Mouse (Mus musculus) urinary bladder, postnatal 36 days (tissue): Measurements from ENCODE around the gene Zfp36l2.
"Not testable (repeated sequence)": the region's sequence is repeated elsewhere in the genome, so short reads cannot be mapped to it uniquely, and the experiment has no call there.

ENCODE experiments used
- DNase-seq, 2 experiments: peaks; one replicate each; pipeline ENCODE4 v3.0.0; 2022; ENCODE audit warnings: low spot score in 2 of 2, mixed read lengths in 1 of 2

Gene Zfp36l2

DNA sequence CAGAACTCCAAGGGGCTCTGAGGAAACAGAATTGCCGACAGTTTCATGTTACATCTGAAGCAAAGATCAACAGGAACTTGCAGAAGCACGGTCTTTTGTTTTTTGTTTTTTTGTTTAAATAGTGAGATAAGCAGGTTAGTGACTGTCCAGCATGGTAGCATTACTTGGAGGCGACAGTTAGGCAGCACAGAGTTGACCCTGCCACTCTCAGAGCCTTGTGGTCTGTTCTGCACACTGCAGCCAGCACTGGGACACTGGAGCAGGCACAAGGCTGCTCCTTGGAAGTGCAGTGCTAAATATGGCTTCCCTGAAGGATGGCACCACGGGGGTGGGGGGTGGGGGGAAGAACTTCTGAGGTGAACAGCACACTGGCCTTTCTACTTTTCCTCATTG is 7.3 kb upstream of the Zfp36l2 start:
- DNase-seq = no peak

- no peak for DNase-seq
Observed at GRCm38 (mm10) chr17:84194282-84195002, 6.7 kb upstream of the Zfp36l2 start.

DNA sequence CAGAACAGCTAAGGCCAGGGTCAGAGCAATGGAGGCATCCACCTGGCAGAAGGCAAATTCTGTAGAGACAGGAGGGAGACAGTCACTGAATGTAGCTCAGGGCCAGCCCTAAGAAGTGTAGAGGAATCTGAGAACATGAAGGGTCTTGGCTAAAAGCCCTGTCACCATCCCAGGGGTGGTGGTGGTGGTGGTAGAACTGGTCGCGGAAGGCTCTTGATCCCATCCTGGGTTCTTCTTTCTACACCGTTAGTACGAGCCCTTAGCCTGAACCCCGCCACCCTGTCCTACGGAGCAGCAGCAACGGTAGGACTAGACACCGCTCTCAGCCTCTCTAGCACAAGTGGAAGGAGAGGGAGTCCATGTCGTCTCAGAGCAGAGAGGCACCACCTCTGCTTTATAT is 5.7 kb upstream of the Zfp36l2 start:
- no peak for DNase-seq

DNA sequence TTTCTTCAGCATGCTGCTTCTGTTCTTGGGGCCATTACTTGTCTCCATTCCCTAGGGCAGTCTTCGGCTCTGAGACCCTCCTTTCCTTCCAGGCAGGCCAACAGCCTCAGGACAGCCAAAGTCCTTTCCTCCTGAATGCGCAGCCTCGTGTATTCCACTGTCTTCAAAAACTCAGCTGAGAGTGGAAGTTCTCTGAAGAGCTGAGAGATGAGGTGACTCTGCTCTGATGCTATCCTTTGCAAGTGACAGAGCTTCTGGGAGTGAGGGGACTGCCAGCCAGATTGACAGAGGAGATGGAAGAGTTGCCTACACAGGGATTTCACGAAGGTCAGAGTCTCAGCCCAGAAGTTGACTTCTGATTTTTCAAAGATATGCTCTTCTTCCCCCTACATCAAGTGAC is 4.2 kb upstream of the Zfp36l2 start:
- no peak for DNase-seq

DNA sequence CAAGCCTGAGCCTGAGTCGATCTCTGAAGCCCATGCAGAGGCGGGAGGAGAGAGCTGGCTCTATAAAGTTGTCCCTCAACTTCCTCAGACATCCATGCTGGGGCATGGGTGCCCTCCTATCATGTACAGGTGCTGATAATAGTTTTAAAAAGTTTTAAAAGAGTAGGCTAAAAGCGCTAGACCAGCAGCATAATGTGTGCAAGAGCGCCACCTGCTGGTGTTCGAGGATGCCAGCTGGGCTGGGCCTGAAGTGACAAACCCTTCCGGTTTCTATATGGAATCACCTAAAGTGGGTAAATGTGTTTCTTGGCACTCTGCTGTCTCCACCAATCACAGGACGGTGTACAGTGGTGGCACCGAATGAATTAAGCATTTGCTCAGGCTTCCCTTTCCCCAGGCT is 3.1 kb upstream of the Zfp36l2 start:
- peak; percentile 83 to 85 for DNase-seq

DNA sequence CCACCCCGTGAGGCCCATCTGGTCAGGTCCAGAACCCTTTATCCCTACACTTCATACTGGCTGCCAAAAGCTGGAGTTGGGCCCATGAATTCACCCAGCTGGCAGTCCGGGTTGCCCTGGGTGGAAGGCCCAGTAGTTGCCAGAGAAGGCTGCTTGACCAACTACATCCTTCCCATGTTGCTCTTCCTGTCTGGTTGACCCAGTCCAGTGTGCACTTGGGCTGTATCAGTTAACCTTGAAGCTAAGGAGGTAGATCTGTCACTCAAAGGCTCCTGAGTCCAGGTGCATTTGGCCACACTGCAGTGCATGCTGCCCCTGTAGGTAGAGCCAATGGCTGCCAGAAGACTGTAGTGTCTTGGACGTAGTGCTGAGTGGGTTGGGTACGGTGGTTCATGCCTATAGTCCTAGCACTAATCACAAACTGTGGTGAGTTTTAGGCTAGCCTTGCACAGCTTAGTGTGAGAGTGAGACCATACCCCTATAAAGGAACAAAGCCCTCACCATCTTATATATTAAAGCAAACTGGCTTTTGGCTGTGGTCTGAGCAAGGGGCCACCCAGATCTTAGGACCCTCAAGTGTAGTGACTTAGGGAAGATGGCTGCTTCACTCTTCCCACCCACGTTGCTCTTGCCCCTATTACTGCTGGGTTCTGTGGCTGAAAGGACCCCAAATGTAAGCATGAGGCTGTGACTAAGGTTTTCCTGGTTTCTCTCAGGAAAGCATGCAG is 1.5 kb upstream of the Zfp36l2 start:
- peak in 1 of 2 experiments; percentile 52 for DNase-seq

DNA sequence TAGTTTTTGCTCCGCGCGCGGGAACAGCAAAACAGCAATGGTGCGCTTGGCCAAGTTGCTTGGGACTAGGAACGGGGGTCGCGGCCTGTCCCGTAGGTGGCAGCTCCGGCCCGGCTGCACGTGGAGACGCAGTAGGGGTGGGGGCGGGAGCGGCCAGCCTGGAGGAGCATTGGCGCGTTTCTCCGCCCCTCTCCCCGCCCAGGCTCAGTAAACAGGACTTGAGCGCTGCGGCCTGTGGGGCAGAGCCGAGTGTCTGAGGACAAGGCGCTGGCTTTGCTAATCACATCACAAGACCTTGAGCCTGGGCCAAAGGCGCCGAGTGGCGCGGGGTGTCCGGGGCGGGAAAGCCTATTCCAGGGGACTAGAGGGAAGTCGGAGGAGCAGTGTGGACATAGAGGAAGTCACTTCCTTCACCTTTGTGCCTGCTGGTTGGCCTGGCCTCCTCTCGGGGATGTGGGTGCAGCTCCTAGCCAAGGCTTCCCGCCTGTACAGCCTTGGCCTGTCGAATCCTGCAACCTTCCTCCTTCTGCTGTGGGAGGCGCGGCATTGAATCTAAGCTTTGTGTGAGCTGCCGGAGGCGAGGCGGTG is 721 bp upstream of the Zfp36l2 start:
- DNase-seq = peak; percentile 95 to 96

GRCm38 (mm10) chr17:84187264-84187663 is 483 bp downstream of the Zfp36l2 start:
- not testable (repeated sequence) for DNase-seq

- peak; percentile 58 for DNase-seq
Observed at GRCm38 (mm10) chr17:84186451-84187202, 1.1 kb downstream of the Zfp36l2 start.

GRCm38 (mm10) chr17:84185581-84186450 is 1.9 kb downstream of the Zfp36l2 start:
- peak; percentile 41 to 52 for DNase-seq

DNA sequence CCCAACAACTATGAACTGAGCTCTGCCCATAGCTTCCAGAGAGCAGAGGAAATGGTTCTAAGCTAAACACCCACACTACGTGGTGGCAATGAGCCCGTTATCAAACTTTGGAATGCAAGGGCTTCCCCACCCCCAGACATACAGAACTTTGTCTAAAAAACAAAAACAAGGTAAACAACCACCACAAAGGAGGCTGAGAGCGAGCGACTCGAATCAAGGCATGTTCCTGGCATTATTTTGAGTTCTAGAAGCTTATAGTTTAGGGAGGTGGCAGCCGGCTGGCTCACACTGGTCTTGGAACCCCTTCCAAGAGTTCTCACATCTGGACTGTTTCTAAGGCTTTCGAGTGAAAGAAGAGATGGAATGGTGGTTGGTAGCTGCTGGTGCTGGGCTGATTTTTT is 2.7 kb downstream of the Zfp36l2 start:
- DNase-seq = no peak

DNA sequence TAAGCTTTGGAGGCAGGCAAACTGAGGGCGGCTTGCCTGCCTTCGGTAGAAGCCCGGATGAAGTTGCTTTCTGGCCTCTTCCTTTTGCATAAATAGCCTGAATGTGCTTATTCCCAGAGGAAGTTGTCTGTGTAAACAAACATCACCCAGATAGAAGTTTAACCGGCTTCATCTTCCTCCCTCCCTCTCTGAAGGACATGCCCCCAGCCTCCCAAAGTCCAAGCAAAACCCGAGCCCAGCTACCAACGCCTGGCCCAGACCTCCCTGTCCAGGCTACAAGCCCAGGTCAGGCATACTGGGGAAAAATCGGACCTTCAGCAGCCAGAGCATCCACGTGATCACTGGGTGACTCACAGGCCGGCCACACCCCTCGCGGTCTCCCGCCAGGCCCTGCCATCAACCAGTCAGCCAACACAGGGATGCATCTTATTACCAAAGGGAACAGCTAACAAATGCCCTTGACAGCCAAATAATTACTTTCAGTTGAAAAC is 4.4 kb downstream of the Zfp36l2 start:
- peak; percentile 92 to 95 for DNase-seq

DNA sequence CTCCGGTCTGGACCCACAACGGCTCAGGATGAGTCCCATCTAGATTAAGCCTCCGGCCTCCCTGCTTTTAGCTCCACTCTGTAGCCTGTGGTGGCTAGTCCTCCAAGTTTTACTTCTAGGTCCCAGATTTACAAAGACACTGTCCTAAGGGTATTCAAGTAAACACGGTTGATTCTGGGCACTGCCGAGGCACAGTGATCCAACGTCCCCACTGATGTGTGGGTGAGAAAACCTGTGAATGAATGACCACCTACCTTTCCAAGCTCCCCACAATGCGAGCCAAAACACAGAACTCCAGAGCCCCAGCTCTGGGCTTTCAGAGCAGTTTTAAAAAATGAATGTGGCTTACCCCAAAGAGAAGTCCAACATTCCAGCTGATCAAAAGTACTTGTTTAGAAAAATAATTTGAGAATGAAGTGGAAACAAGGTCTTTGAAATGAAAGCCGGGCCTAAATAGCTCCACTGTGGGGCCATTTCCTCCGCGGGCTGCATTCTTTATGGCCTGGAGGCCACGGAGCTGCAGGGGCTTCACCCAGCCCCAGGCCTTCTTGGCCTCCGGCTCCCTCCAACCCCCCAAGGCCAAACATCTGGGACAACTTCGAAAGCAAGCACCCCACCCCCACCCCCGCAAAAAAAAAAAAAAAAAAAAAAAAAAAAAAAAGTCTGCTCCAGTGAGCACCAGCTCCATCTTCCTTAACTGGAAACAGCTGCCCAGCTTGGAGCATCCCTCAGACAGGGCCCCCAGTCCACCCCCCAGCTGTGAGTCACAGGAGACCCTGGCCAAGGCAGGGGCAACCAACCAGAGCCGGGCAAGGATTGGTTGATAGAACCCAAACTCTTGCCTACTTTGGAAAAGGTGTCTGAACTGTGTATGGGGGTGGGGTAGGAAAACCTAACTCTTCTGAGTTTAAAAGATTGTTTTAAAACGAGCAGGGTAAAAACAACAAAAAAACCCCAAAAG is 5.2 kb downstream of the Zfp36l2 start:
- peak; percentile 39 to 48 for DNase-seq

DNA sequence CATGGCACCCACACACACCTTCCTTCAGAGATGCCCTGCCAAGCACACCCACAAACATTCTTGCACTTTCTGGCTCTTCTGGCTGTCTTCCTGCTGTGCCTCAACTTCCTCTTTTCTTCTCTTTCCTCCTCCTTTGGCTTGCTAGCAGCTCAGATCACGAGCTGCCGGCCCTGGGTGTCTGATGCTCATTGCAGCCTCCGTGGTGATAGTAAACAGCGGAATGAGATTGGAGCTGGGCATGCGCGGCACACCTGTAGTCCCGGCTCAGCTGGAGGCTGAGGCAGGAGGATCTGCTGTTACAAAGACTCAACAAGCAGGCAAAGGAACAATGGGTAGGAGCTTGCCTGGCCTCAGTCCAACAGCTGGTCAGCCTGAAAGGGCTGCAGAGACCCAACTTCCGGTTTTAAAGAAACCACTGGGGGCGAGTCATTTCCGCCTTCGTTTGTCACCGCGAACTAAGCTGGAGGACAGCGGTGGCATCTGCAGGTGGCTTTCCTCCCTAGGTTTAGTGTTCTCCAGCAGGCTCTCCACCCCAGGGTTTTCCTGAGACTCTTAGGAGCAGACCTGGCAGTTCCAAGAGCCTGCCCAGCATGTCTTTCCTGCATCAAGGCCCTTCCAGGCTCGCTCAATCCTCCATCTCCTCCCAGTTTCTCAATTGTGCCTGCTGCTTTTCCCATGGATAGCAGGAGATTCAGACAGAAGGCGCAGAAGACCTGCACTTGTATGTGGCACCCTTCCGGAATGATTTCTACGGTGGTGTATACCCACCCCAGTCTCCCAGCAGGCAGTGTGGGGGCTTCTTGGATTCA is 6.0 kb downstream of the Zfp36l2 start:
- peak in 1 of 2 experiments; percentile 64 for DNase-seq

GRCm38 (mm10) chr17:84180715-84181501 is 6.8 kb downstream of the Zfp36l2 start:
- peak; percentile 67 to 75 for DNase-seq

GRCm38 (mm10) chr17:84179973-84180365 is 7.8 kb downstream of the Zfp36l2 start:
- DNase-seq = no peak

DNA sequence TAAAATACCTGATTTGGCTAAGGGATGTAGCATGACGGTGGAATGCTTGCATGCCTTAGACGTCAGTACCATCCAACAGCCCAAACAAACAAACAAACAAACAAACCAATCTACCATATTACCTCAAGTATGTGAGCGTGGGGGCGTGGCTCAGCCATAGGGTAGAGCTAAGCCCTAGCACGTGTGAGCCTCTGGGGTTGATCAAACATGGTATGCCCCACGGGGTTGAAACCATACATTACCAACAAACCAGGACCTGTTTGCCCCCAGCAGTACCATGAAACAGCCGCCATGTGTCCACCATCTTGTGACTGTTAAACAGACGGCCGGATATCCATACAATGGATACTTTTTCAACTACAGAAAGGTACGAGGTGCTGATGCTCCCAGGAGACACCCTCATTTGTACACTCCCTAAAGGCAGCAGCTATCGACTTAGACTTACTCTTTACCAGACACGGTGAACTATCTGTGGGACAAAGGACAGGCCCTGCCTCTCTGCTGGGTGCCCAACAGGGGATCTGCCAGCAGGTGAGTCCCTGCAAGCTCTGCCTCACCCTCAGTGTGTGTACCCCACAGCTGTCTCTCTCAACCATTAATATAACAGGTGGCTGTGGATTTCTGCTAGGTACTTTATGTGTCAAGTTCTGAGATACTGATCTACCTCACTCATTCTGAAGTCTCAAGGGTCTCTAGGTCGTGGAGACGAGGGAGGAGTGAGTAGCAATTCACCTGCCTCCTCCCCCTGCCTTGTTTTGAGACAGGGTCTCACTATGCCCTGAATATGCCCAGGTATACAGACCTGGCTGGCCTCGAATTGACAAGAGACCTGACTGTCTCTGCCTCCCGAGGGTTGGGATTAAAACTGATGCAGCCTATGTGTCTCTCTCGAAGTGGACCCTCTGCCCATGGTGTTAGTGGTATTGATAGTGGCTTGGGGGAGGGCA is 8.4 kb downstream of the Zfp36l2 start:
- peak in 1 of 2 experiments; percentile 0 for DNase-seq
